8 mouse cellular contexts compared by ENCODE assay signal in genomic region chr3:68508629-68509028, GRCm38 (mm10).
DNase-seq lines count a peak whose midpoint lies in the region; ATAC-seq lines count a peak whose summit lies in the region.

No protein-coding gene starts in this region.

- H3K27ac ChIP-seq in midbrain, embryonic 16.5 days (ENCODE audit: low read length) = no peak overlapping the region
- H3K27ac ChIP-seq in midbrain, embryonic 14.5 days (replicated peaks; ENCODE audit: low read depth, low read length) = no peak overlapping the region
- peak overlapping the region; percentile 42 for H3K27ac ChIP-seq in brown adipose tissue, adult 24 weeks (replicated peaks; ENCODE audit: low read depth, low read length)
- H3K27ac ChIP-seq in lung, embryonic 16.5 days (ENCODE audit: low read length) = peak overlapping the region; percentile 41
- no peak overlapping the region for H3K27ac ChIP-seq in forebrain, embryonic 14.5 days (ENCODE audit: low read depth, low read length)

- ATAC-seq in midbrain, embryonic 16.5 days = no peak
- ATAC-seq in midbrain, embryonic 14.5 days (ENCODE audit: low FRiP score, low TSS enrichment) = no peak
- peak; percentile 91 for ATAC-seq in lung, embryonic 16.5 days (ENCODE audit: low read depth)
- no peak for ATAC-seq in forebrain, embryonic 14.5 days

- intact Hi-C loops in gastrocnemius, postnatal 36 days (cut with DNase I) = no loop called here

- whole genome bisulfite sequencing in midbrain, embryonic 16.5 days = 60% methylated on average over 6 of the region's 6 CpGs
- WGBS in midbrain, embryonic 14.5 days = 80% methylated on average over 6 of the region's 6 CpGs
- 24% methylated on average over 6 of the region's 6 CpGs for WGBS in lung, embryonic 16.5 days
- WGBS in forebrain, embryonic 14.5 days = 70% methylated on average over 6 of the region's 6 CpGs

- no peaks in the 10 kb centered on the region for H3K36me3 ChIP-seq in midbrain, embryonic 16.5 days (ENCODE audit: control insufficient read depth, insufficient read depth, low read length)
- H3K36me3 ChIP-seq in midbrain, embryonic 14.5 days (ENCODE audit: control insufficient read depth, insufficient read depth, low read length) = no peaks in the 10 kb centered on the region
- no peaks in the 10 kb centered on the region for H3K36me3 ChIP-seq in lung, embryonic 16.5 days (ENCODE audit: control insufficient read depth, insufficient read depth, low read length)
- no peaks in the 10 kb centered on the region for H3K36me3 ChIP-seq in forebrain, embryonic 14.5 days (ENCODE audit: control insufficient read depth, insufficient read depth, low read length)

- DNase-seq in midbrain, embryonic 14.5 days = no peak
- DNase-seq in gastrocnemius, postnatal 36 days = peak; percentile 50 to 75
- peak; percentile 68 to 73 for DNase-seq in kidney, adult 8-10 months
- DNase-seq in yolk sac, embryonic 10.5 days (ENCODE audit: low spot score) = peak; percentile 40
- no peak for DNase-seq in forebrain, embryonic 14.5 days (ENCODE audit: low spot score)

- H3K9ac ChIP-seq in midbrain, embryonic 16.5 days (ENCODE audit: low read depth, low read length) = 0 out of 2 replicates have a peak overlapping the region, but pooled peaks have one; percentile 30
- no peak overlapping the region for H3K9ac ChIP-seq in midbrain, embryonic 14.5 days (replicated peaks; ENCODE audit: low read length)
- no peak overlapping the region for H3K9ac ChIP-seq in lung, embryonic 16.5 days (ENCODE audit: low read length)
- no peak overlapping the region for H3K9ac ChIP-seq in forebrain, embryonic 14.5 days (ENCODE audit: low read length)

- no peak overlapping the region for H3K4me2 ChIP-seq in midbrain, embryonic 16.5 days (ENCODE audit: low read length)
- H3K4me2 ChIP-seq in midbrain, embryonic 14.5 days (ENCODE audit: low read length) = no peak overlapping the region
- no peak overlapping the region for H3K4me2 ChIP-seq in lung, embryonic 16.5 days (ENCODE audit: low read depth, low read length)
- no peak overlapping the region for H3K4me2 ChIP-seq in forebrain, embryonic 14.5 days (ENCODE audit: low read length)

- no peak overlapping the region for H3K4me3 ChIP-seq in midbrain, embryonic 16.5 days (ENCODE audit: low read depth, low read length)
- no peak overlapping the region for H3K4me3 ChIP-seq in midbrain, embryonic 14.5 days (replicated peaks; ENCODE audit: low read depth, low read length)
- no peak overlapping the region for H3K4me3 ChIP-seq in brown adipose tissue, adult 24 weeks (ENCODE audit: insufficient read depth, low read depth, low read length)
- H3K4me3 ChIP-seq in lung, embryonic 16.5 days (ENCODE audit: low read length) = no peak overlapping the region
- no peak overlapping the region for H3K4me3 ChIP-seq in forebrain, embryonic 14.5 days (ENCODE audit: low read depth, low read length)

- no peaks in the 10 kb centered on the region for H3K27me3 ChIP-seq in midbrain, embryonic 16.5 days (ENCODE audit: control insufficient read depth, insufficient read depth, low read depth, low read length)
- H3K27me3 ChIP-seq in midbrain, embryonic 14.5 days (ENCODE audit: control insufficient read depth, insufficient read depth, low read length) = no peaks in the 10 kb centered on the region
- H3K27me3 ChIP-seq in lung, embryonic 16.5 days (ENCODE audit: control insufficient read depth, insufficient read depth, low read depth, low read length) = no peaks in the 10 kb centered on the region
- no peaks in the 10 kb centered on the region for H3K27me3 ChIP-seq in forebrain, embryonic 14.5 days (replicated peaks; ENCODE audit: control insufficient read depth, insufficient read depth, low read length)

- 0 out of 2 replicates have a peak, but pooled peaks cover 3% of the 10 kb centered on the region for H3K4me1 ChIP-seq in midbrain, embryonic 16.5 days (ENCODE audit: control insufficient read depth, insufficient read depth, low read length)
- peaks cover 2% of the 10 kb centered on the region; the same call in 1 of the 2 replicates for H3K4me1 ChIP-seq in midbrain, embryonic 14.5 days (ENCODE audit: control insufficient read depth, insufficient read depth, low read length)
- peaks cover 33% of the 10 kb centered on the region for H3K4me1 ChIP-seq in brown adipose tissue, adult 24 weeks (ENCODE audit: control insufficient read depth, insufficient read depth, insufficient read length, low read length)
- H3K4me1 ChIP-seq in lung, embryonic 16.5 days (replicated peaks; ENCODE audit: control insufficient read depth, insufficient read depth, low read length) = peaks cover 21% of the 10 kb centered on the region
- peaks cover 3% of the 10 kb centered on the region; the same call in 1 of the 2 replicates for H3K4me1 ChIP-seq in forebrain, embryonic 14.5 days (ENCODE audit: control insufficient read depth, insufficient read depth, low read length)

- no peaks in the 10 kb centered on the region for H3K9me3 ChIP-seq in midbrain, embryonic 16.5 days (replicated peaks; ENCODE audit: control insufficient read depth, low read length, poor library complexity, severe bottlenecking)
- no peaks in the 10 kb centered on the region for H3K9me3 ChIP-seq in midbrain, embryonic 14.5 days (ENCODE audit: control insufficient read depth, low read length)
- H3K9me3 ChIP-seq in lung, embryonic 16.5 days (ENCODE audit: control insufficient read depth, low read length) = no peaks in the 10 kb centered on the region
- H3K9me3 ChIP-seq in forebrain, embryonic 14.5 days (replicated peaks; ENCODE audit: control insufficient read depth, low read length) = no peaks in the 10 kb centered on the region

Comparison
In these comparisons a context has a peak if more than half of its experiments do, and no peak if none do; other contexts are left out.
1. H3K27ac ChIP-seq: peak in brown adipose tissue, adult 24 weeks (single experiment) and lung, embryonic 16.5 days (single experiment); none in midbrain, embryonic 16.5 days (single experiment), midbrain, embryonic 14.5 days (single experiment) and forebrain, embryonic 14.5 days (single experiment).
2. DNase-seq: peak in gastrocnemius, postnatal 36 days (2 of 2), kidney, adult 8-10 months (2 of 2) and yolk sac, embryonic 10.5 days (single experiment); none in midbrain, embryonic 14.5 days (single experiment) and forebrain, embryonic 14.5 days (single experiment).